Mouse (Mus musculus) E14TG2a.4 (cell line): Measurements from ENCODE around the gene Fbxl17.

Experiments
- H3K27me3 ChIP-seq: 2 replicates; pipeline ENCODE4 v1.6.1; 2014; ENCODE audit warnings: low read length, control low read depth; ENCODE audit not compliant: insufficient read depth
- H3K36me3 ChIP-seq: 2 replicates; pipeline ENCODE4 v1.6.1; 2014; ENCODE audit warnings: low read length, control low read depth; ENCODE audit not compliant: insufficient read depth
- H3K4me1 ChIP-seq: replicated peaks from 2 replicates; pipeline ENCODE4 v1.6.1; 2014; ENCODE audit warnings: low read depth, low read length, control low read depth
- H3K4me3 ChIP-seq: replicated peaks from 2 replicates; pipeline ENCODE4 v1.5.1; 2014; ENCODE audit warnings: mild to moderate bottlenecking, low read length
- H3K9me3 ChIP-seq: 2 replicates; pipeline ENCODE4 v1.6.1; 2014; ENCODE audit warnings: low read length, control low read depth
- CTCF ChIP-seq: conservative IDR thresholded peaks from 2 replicates; pipeline ENCODE4 v1.5.1; 2014; ENCODE audit warnings: low read length
- NANOG ChIP-seq: IDR thresholded peaks from 2 replicates; pipeline ENCODE4 v1.6.1; 2014; ENCODE audit warnings: borderline replicate concordance, low read length, mixed read lengths
- POU5F1 ChIP-seq: IDR thresholded peaks from 2 replicates; pipeline ENCODE4 v1.6.1; 2014; ENCODE audit warnings: low read length, borderline replicate concordance

The Fbxl17 gene

DNA sequence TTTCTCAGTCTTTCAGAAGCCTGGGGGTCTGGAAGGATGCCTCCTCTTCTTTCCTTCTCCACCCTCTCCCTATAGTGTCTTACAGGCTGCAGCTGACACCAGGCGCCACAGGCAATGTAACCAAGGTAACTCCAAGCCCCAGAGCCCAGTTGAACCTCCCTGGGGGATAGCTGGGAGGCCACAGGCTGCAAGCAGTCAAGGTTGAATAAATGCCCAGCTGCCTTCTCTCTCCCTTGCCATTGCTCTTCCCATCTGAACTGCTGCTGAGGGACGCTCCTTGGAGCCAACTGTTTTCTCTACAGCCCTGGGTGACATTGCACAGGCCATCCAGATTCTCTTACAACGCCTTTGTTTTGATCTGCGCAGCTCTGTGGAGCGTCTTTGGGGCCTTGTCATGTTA lies 491.5 kb downstream of the Fbxl17 start:
- TF ChIP-seq CTCF (no peak), POU5F1 (no peak), NANOG (no peak)
- no peaks in the 10 kb centered on the region for H3K27me3 ChIP-seq
- H3K9me3 ChIP-seq = no peaks in the 10 kb centered on the region
- H3K4me3 ChIP-seq = no peak overlapping the region
- peaks cover 3% of the 10 kb centered on the region; the same call in 1 of the 2 replicates for H3K4me1 ChIP-seq
- no peaks in the 10 kb centered on the region for H3K36me3 ChIP-seq

DNA sequence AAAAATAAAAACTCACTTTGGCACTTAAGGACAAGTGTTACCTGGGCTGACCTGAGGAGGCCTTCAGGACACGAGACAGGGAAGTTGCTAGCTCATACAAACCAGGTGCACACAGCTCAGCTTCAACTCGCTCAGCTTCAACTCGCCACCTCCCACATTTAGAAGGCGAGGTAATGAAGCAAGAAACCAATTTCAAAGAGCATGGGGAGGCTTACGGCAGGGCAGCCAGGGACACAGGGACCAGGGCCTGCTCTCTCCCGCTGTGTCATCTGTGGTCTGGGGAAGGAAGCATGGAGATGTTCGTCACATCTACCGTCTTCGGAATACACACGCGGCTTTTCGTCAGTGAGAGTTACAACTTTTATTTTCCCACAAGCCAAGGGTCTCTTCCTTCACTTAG lies 491.9 kb downstream of the Fbxl17 start:
- TF ChIP-seq NANOG (no peak), POU5F1 (no peak), CTCF (no peak)
- no peaks in the 10 kb centered on the region for H3K9me3 ChIP-seq
- no peaks in the 10 kb centered on the region for H3K36me3 ChIP-seq
- no peaks in the 10 kb centered on the region for H3K27me3 ChIP-seq
- peaks cover 3% of the 10 kb centered on the region; the same call in 1 of the 2 replicates for H3K4me1 ChIP-seq
- no peak overlapping the region for H3K4me3 ChIP-seq
